Mouse (Mus musculus) lung, adult 2 months (tissue): Measurements from ENCODE around the gene Fads6.

Source experiments
- CTCF ChIP-seq: fragments of 200-500 bp; IDR thresholded peaks from 2 replicates; pipeline ENCODE4 v1.5.1; 2011; ENCODE audit warnings: mild to moderate bottlenecking, low read length, control low read depth; ENCODE audit not compliant: insufficient read depth
- POLR2A ChIP-seq: fragments of 200-500 bp; IDR thresholded peaks from 2 replicates; pipeline ENCODE4 v1.6.1; 2011; ENCODE audit warnings: low read depth, mild to moderate bottlenecking, control low read depth, low read length, borderline replicate concordance; ENCODE audit errors: extremely low read depth

- no peak for TF ChIP-seq CTCF
- TF ChIP-seq POLR2A, result no peak
Observed at GRCm38 (mm10) chr11:115336115-115336514, 38.7 kb upstream of the Fads6 start.
